Mouse (Mus musculus): Measurements from ENCODE around the gene Skiv2l.

Gene Skiv2l

GRCm38 (mm10) chr17:34849722-34850516, at the start of gene Skiv2l, which contains the start of gene Nelfe:
Gene Skiv2l, minus strand, starts transcription at chr17:34850210.
Gene Nelfe, plus strand, starts transcription at chr17:34850391.
- peak; percentile 99 for DNase-seq (ENCODE audit: low spot score)

- peak; percentile 34 for DNase-seq (ENCODE audit: low spot score)
Measured at GRCm38 (mm10) chr17:34899053-34899889, 49.3 kb upstream of the Skiv2l start.

GRCm38 (mm10) chr17:34898706-34899052, 48.7 kb upstream of the Skiv2l start:
- no peak for DNase-seq (ENCODE audit: low spot score)

GRCm38 (mm10) chr17:34898160-34898586, 48.2 kb upstream of the Skiv2l start, which contains the start of the genes C2 and Ehmt2:
Gene C2, minus strand, starts transcription at chr17:34898265.
Gene Ehmt2, plus strand, starts transcription at chr17:34898469.
- DNase-seq (ENCODE audit: low spot score), result peak; percentile 60

GRCm38 (mm10) chr17:34897373-34898159, 47.6 kb upstream of the Skiv2l start:
- DNase-seq (ENCODE audit: low spot score), result no peak

GRCm38 (mm10) chr17:34896366-34896765, 46.4 kb upstream of the Skiv2l start:
- peak; percentile 84 for DNase-seq (ENCODE audit: low spot score)

- DNase-seq (ENCODE audit: low spot score), result no peak
Measured at GRCm38 (mm10) chr17:34895724-34896123, 45.7 kb upstream of the Skiv2l start.

- DNase-seq (ENCODE audit: low spot score), result no peak
Measured at GRCm38 (mm10) chr17:34894801-34895530, 45.0 kb upstream of the Skiv2l start.

- DNase-seq (ENCODE audit: low spot score), result peak; percentile 79
Measured at GRCm38 (mm10) chr17:34894074-34894597, 44.1 kb upstream of the Skiv2l start.

- no peak for DNase-seq (ENCODE audit: low spot score)
Measured at GRCm38 (mm10) chr17:34893072-34893824, 43.2 kb upstream of the Skiv2l start.

- DNase-seq (ENCODE audit: low spot score), result no peak
Measured at GRCm38 (mm10) chr17:34891377-34891776, 41.4 kb upstream of the Skiv2l start.

GRCm38 (mm10) chr17:34890074-34890743, 40.2 kb upstream of the Skiv2l start:
- no peak for DNase-seq (ENCODE audit: low spot score)

GRCm38 (mm10) chr17:34887942-34888341, 37.9 kb upstream of the Skiv2l start:
- no peak for DNase-seq (ENCODE audit: low spot score)

GRCm38 (mm10) chr17:34885615-34886014, 35.6 kb upstream of the Skiv2l start:
- DNase-seq (ENCODE audit: low spot score), result no peak

GRCm38 (mm10) chr17:34884704-34885103, 34.7 kb upstream of the Skiv2l start:
- DNase-seq (ENCODE audit: low spot score), result no peak

- DNase-seq (ENCODE audit: low spot score), result no peak
Measured at GRCm38 (mm10) chr17:34883332-34883731, 33.3 kb upstream of the Skiv2l start.

GRCm38 (mm10) chr17:34881683-34882310, 31.8 kb upstream of the Skiv2l start, which contains the start of gene Gm20547:
Gene Gm20547, minus strand, starts transcription at chr17:34882042.
- no peak for DNase-seq (ENCODE audit: low spot score)

GRCm38 (mm10) chr17:34881166-34881565, 31.2 kb upstream of the Skiv2l start:
- no peak for DNase-seq (ENCODE audit: low spot score)

- DNase-seq (ENCODE audit: low spot score), result no peak
Measured at GRCm38 (mm10) chr17:34879336-34879879, 29.4 kb upstream of the Skiv2l start, which contains the start of gene Zbtb12. Gene Zbtb12, plus strand, starts transcription at chr17:34879483.

Data from T-cell, adult 2 months (primary cell).